Mouse (Mus musculus): ENCODE data around the gene Krtap28-13.

Krtap28-13 gene

DNA sequence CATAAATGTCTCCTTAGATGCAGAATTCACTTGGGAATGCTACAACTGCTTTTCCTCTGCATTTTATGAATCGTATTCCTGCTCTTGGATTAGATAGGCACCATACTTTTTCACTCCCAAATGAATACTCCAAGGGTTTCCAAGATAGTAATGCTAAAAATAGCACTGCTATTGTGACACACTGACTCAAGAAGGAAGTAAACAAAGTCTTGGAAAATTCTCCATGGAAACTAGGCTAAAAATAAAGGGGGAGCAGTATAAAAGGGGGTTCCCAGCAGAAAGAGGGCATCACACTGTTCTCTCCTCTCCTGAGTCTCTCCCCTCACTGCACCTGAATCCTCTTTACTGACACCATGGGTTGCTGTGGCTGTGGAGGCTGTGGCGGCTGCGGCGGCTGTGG, at the start of gene Krtap28-13:
Gene Krtap28-13 (plus strand): TSS at position 288 of the 400 bp plus-strand sequence.
- no peak for DNase-seq

DNA sequence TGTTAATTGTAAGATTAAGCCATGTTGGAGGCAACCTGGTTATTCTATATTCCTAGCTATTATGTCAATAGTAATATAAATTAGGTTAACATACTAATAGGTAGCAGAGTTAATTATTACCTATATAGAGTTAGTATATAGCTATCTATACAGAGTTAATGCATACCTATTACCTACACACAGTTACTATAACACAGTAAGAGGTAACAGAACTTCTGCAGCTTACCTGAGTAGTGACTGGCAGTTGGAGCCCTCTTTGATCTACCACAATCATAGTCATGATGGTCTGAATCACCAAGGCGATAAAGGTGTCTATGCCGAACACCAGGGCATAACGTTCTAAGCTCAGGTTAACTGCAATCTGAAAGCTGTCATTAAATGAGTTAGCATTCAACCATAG, 46.3 kb upstream of the Krtap28-13 start:
- no peak for DNase-seq

DNA sequence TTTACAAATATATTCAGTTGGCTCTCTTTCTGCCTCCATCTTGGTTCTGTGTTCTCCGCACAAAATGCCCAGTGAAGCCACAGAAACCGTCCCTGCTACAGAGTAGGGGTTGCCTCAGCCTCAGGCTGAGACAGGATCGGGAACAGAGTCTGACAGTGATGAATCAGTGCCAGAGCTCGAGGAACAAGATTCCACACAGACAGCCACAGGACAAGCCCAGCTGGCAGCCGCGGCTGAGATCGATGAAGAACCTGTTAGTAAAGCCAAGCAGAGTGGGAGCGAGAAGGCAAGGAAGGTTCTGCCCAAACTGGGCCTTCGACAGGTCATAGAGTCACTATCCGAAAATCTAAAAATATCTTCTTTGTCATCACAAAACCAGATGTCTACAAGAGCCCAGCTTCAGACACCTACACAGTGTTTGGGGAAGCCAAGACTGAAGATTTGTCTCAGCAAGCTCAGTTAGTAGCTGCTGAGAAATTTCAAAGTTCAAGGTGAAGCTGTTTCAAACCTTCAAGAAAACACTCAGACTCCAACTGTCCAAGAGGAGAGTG, 45.3 kb upstream of the Krtap28-13 start:
- no peak for DNase-seq

DNA sequence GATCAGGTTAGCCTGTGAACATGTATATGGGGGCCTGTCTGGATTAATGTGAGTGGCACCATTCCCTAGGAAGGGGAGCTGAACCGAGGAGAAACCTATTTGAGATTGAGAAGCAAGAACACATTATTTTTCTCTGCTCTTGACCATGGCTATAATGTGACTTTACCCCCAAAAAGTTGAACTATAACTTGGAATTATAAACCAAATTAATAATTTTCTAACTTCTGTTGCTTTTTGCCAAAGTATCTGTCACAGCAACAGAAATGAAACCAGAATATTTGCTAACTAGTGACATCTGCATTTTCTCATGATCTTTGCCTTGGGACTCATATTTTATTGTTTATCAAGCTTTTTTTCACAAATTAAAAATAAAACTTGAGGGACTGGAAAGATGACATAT, 44.2 kb upstream of the Krtap28-13 start:
- no peak for DNase-seq

DNA sequence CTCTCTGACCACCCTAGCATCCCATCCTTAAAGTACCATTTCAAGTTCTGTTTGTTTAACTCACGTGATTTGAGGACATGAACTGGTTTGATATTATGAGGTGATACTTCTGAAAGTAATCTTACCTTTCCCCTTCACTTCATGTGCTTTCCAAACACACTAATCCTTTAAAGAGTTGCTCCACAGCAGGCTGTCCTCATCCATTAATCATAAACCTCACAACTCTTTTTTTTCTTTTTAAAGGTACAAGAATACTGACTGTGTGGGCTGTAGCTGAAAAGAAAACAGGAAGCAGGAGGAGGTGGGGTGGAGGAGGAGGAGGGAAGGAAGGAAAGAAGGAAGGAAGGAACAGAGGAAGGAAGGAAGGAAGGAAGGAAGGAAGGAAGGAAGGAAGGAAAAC, 28.8 kb upstream of the Krtap28-13 start:
- DNase-seq: no peak

DNA sequence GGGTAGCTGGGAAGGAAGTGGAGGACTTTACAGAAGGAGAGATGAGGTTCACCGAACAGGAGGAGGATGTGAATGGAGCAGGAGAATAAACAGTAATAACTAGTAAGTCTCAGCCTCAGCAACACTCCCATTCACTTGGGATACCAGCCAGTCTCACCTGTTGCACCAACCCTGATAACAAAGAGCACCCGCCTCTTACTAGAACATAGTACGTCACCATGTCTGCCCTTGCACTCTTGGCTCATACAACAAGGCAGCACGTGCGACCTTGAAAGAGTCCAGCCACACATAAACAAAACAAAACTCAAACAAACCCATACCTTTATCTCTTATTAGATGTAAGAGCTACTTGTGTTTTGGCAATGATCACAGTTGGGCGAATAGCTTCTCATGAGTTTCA, 28.2 kb upstream of the Krtap28-13 start:
- DNase-seq: no peak

DNA sequence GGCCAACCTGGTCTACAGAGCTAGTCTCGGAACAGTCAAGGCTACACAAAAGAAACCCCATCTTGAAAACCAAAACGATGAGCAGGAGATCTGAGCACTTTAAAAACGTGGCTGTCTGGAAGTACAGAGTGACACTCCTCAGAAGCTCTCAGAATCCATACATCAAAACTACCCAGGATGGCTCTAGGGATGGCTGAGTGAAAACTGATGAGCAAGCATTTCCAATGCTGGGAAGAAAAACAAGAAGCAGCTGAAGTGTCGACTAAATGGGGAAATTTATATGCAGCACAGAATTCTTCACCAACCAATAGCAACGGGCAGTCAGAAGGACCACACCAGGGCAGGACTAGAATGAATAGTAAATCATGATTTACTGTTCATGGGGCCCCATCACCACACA, 26.2 kb upstream of the Krtap28-13 start:
- no peak for DNase-seq

DNA sequence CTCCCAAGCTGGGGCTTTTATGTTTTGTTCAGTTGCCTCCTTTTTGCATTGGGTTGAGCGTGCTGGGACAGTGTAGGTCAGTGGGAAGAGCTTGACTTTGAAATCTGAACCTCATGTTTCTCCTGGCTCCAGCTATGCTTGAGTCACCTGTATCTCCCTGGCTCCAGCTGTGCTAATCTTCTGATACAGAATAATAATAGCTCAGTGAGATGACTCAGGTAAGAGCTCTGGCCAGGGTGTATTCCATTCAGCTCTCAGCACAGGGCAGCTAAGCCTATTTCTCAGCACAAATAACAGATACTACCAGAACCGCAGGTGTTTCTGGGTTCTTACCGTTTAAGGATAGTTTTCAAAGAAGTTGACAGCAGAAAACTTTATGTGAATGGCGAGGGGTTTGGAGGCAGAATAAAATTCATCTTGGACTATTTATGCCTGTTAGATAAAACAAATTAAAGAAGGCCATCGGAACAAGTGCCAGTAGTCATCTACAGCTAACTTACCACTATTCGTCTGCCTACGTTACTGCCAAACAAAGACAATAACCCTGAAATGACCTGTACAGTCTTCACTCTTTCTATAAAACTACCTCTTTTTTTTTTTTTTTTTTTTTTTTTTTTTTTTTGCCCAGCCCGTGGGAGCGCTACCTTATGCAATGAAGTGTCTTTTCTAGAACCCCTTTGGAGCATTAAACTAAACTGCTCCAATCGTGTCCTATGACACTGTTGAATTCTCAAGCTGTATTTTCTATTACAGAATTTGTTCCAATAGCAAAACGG, 23.6 kb upstream of the Krtap28-13 start:
- no peak for DNase-seq

DNA sequence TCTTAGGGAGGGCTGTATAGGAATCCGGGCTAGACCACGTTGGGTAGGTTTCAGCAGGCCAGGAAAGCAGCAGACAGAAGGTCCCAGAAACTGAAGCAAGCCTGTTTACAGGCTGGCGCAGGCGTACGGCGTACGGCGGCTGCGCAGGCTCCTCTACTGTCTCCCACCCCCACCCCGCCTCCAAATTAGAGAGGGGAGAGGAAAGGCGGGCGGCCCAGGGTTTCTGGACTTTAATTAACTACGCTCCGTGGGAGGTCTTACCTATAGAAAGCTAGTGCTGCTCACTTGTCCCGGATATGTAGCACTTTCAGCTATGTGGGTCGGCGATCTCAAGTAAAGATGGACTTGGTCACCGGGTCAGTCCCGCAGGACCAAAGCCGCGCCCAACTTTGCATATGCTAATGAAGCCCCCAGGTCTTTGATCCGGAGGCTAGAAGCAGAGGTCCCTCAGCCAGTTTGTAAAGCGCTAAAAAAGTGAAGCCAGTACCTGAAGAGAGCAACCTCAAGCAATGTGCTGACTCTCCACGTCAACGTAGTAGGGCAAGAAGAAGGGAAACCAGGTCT, 22.5 kb upstream of the Krtap28-13 start, which contains the start of gene Slc19a3:
Gene Slc19a3 (minus strand): TSS at position 340 of the 564 bp plus-strand sequence.
- peak; percentile 31 to 50 for DNase-seq

DNA sequence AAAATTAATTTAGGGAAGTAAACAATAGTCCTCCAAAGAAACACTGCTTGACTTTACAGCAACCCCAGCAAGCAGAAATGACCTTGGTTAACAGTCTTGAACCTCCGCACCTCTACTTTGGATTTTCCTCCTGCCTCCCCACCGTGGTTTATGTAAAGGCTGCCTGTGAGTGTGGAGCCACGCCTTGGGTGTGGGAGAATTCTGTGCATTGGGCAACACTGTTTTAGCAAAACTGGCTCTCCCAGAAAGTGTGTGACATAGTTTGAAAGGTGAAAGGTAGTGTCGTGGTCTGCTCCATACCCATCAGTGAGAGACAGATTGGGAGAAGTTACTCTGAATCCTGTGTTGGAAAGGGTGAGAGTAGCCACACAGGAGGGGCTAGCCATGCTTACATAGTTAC, 21.6 kb upstream of the Krtap28-13 start:
- DNase-seq: no peak

DNA sequence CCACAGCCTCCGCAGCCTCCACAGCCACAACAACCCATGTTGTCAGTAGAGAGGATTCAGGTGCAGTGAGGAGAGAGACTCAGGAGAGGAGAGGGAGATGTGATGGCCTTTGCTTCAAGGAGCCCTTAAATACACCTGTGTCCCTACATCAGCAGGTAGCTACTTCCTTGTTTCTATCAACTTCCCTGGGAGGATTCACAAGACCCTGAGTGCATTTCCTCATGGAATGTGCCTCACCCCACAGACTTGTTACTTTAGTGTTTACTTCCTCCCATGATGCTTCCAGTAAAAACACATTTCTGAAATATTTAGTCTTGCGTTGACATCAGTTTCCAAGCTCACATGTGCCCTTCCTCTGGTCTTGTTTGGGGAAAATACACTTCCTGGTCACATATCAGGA, 18.4 kb upstream of the Krtap28-13 start, which contains the start of gene Krtap28-10:
Gene Krtap28-10 (minus strand): TSS at position 101 of the 400 bp plus-strand sequence.
- no peak for DNase-seq

DNA sequence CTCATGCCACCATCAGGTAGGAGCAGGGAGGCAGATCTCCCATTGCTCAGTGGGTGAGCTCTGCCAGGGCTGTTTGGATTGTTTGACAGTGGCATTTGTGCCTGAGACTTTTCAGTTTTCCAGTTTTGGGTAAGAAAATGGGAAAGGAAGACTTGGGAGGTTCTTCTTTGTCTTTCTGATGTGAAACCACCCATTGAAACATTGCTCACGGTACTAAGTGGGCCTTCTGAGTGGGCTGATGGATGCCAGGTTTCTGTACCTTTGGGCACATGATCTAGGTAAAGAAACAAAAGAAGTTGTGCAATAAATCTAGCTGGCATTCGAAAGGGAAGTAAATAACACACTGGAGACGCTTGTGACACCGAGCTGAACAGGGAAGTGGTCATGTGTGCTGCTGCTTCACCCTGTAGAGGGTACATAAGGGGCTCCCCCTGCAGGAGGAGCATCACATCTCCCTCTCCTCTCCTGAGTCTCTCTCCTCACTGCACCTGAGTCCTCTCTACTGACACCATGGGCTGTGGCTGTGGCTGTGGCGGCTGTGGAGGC, 15.8 kb upstream of the Krtap28-13 start, which contains the start of gene Gm47969:
Gene Gm47969 (plus strand): TSS at position 51 of the 546 bp plus-strand sequence.
- no peak for DNase-seq

DNA sequence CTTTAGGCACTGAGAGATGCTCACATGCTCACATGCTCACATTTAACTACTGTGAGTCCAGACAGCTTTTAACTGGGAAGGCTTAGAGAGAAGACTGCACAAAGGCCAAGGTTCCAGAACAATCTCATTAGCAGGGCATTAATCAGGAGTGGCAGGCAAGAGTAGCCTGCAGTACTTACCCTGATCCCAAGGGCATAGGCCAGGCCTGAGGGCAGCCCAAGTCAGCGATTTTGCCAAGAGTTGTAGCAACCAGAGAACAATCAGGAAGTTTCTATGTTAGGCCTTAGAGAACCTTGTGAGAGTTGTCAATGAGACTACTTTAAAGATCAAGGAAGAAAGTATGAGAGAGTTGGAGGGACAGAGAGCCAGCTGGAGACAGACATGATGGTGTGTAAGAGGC, 2.2 kb upstream of the Krtap28-13 start:
- no peak for DNase-seq

DNA sequence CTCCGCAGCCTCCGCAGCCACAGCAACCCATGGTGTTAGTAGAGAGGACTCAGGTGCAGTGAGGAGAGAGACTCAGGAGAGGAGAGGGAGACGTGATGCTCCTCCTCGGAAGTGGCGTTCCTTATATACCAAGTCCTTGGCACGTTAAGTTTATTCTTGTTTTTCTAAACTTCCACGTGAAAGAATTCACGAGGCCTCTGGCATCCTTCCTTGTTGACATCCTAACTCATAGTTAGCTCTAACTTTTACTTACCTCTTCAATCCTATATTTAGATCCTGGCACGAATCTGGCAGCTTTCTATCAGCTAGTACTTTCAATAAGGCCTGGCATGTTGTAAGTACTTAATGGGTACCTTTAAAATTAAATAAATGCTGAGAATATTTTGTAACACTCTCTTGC, 1.5 kb upstream of the Krtap28-13 start, which contains the start of gene A030005K14Rik:
Gene A030005K14Rik (minus strand): TSS at position 101 of the 400 bp plus-strand sequence.
- no peak for DNase-seq

DNA sequence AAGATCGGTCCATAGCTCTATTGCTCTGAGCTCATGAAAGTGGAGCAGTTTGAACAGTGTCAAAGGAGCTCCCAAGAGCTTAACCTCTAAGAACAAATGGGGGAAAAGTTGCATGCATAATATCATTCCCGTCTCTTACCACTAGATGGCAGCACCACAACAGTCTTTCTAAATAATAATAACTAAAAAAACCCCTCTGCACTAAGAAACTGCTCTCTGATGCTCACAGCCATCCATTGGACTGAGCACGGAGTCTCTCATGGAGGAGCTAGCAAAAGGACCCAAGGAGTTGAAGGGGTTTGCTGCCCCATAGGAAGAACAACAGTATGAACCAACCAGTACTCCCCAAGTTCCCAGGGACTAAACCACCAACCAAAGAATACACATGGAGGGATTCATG, 4.1 kb downstream of the Krtap28-13 start:
- DNase-seq: peak; percentile 21 to 24

DNA sequence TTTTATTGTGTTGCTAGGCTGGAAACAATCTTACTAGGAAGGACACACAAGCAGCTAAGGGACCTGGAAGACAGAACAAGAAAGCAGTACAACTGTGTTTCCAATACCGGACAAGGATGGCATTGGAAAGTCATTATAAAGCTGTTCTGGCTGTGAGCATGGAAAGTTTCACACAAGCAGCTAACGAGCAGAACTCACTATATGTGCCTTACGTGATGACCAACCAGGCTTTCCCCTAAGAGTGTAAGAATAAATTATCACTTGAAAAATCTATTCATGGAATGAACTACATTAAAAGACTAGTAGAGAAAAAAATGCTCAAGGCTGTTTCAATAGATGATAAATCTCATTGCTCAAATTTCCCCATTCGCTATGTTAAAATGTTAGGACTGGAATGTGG, 5.8 kb downstream of the Krtap28-13 start:
- no peak for DNase-seq

DNA sequence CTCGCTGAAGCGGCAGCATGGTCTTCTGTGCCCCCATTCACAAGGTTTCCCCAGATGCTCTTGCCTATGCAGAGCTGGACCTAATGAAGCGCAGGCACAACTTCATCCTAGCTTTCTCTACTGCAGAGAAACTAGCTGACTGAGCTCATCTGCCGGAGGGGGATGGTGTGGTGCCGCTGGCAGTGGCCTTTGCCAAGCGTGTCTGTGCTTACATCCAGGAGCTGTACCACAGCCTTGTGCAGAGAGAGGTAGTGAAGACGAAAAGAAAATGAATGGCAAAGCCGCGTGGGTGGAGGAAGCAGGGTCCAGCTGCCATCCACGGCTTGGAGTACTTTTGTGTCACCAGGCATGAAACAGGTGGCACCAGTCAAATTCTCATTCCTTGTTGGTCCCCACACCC, 6.5 kb downstream of the Krtap28-13 start:
- peak; percentile 10 to 13 for DNase-seq

DNA sequence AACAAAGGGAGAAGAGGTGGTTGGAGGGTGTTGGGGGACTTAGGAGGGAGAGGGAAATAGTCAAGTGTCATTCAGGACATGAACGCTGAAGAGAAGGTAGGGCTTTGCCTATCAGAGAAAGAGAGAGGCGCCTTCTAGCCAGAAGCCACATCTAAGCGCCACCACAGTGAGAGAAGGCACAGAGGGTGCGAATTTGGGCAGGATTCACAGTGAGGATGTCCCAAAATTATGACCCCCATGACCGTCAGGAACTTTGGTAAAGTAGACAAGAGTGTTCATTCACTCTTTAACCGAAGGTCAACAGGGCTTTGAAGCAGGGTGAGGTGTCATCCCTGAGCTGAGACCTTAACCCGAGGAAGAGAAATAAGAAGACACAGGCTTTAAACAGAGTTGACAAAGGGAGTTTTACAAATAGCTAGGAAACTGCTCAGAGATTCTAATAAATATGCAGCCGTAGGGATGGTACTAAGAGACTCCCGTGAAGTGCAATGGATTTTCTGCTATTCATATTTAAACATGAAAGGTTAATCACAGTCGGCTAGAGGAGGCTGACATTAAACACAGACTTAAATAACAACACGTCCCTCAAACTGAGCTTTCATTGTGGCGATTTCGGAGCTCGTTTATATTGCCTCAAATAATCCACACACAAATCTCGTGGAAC, 14.9 kb downstream of the Krtap28-13 start:
- DNase-seq: no peak

DNA sequence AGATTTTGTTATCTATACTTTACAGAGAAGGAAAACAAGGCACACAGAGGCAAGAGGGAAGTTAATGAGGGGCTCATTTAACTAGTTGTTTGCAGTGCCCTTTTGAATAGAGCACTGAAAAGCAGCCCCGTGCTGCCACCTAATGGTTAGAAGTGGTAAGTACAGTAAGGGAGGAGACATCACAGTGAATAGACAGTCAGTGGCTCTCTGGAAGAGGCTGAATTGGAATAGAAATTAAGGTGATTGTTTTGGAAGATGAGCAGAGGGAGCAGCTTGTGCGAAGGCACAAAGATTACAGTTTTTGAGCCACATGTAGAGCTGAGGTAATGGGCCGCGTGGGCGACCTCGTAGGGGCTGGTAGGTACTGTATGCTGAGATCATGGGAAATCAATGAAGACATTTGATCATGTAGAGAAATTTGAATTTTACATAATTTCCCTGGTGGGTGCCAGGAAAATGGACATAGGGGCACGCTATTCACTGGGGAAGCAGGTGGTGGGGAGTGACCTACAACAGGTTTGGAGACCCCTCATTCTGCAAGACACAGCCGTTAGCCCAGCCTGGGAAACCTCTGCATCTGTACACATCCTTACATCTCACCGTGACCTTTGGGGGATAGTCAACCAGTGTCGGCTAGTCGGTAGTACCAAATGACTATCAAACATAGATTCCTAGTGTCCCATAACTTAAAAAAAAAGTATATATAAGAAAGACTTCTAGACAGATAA, 15.6 kb downstream of the Krtap28-13 start:
- peak; percentile 59 to 60 for DNase-seq

DNA sequence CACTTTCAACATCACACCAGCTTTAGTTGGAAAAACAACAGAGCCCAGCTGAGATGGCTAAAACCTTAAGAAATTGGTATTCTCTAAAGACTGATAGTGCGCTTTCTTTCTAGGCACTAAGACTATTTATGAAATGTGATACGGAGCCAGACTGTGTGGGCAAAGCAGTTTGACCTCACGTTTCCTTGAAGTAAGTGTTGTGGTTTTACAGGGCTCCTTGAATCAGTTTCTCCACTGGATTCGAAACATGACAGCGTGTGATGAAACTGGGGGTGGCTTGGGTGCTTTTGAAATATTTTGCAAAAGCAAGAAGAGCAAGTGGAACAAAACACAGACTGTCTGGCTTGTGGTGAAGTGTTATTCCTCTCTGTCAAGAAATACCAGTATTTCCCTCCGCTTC, 16.3 kb downstream of the Krtap28-13 start:
- DNase-seq: no peak

DNA sequence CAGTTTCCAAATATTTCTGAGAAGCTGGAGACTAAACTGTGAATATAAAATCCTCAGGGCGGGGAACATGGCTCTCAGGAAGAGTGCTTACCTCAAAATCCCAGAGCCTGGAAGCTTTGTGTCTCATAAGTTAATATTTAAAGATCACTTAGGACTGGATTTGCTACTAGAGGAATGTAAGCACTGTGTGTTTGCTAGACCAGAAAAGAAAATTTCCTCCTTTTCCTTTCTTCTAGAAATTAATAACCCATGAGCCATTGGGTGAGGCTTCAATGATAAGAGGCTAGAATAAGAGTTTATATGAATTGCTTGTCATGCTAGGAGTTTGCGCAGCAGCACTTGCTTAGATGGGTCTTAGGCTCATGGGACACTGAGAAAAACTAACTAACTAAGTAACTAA, 24.1 kb downstream of the Krtap28-13 start:
- DNase-seq: no peak

DNA sequence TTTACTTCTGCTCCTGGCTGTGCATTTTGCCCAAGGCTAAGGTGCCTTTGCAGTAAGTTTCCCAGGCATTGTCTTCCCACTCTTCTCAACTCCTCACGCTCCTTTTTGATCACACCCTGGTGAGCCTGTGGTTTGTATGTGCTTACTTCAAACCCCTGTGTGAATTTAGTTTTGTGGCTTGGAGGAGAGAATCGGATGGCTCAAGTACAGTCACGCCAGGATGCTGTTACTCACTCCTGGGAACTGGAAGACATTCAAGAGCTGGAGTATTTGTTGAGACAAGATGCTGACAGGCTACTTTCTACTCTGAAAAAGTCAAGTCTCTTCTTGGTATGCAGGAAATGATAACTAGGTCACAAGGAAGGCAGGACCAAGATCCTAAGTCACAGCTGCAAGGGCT, 30.5 kb downstream of the Krtap28-13 start:
- DNase-seq: no peak
